Mouse (Mus musculus): Measurements from ENCODE around the gene Gtf2i.
A peak's percentile ranks its signal among the peaks of the same experiment; 100 is the strongest.

DNA sequence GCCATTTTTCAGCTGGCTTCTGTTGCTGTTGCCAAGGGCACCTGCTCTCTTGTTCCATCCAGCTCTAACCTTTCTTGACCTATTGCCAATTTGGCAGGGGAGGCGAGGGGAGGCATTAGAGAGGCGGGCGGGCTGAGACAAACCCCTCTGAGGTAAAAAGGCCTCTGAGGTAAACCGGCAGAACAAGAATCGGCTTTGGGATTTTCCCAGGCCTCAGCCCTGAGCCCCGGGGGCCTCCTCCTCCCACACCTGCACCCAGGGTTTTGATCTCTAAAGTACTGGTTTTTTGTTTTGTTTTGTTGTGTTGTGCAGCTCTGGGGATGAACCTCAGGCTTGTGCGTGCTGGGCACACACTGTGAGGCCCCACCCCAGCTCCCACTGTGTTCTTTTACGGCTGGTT is 18.2 kb upstream of the Gtf2i start:
- TF ChIP-seq CTCF (conservative IDR thresholded peaks at IDR 0.05; ENCODE audit: low read length) (no peak), NANOG (IDR thresholded peaks at IDR 0.05; ENCODE audit: borderline replicate concordance, low read length) (peak; percentile 61; the same call in 1 of the 2 replicates), POU5F1 (IDR thresholded peaks at IDR 0.05; ENCODE audit: borderline replicate concordance, low read length) (no peak)
